Mouse (Mus musculus) heart, postnatal 0 days (tissue): ENCODE results near the gene Acad9.

Experiments
- CTCF ChIP-seq: IDR thresholded peaks from 2 replicates; pipeline ENCODE4 v1.5.1; 2016; ENCODE audit warnings: antibody characterized with exemption, control low read depth, low read depth
- EP300 ChIP-seq: IDR thresholded peaks from 2 replicates; pipeline ENCODE4 v1.6.1; 2016; ENCODE audit warnings: antibody characterized with exemption, low read depth

DNA sequence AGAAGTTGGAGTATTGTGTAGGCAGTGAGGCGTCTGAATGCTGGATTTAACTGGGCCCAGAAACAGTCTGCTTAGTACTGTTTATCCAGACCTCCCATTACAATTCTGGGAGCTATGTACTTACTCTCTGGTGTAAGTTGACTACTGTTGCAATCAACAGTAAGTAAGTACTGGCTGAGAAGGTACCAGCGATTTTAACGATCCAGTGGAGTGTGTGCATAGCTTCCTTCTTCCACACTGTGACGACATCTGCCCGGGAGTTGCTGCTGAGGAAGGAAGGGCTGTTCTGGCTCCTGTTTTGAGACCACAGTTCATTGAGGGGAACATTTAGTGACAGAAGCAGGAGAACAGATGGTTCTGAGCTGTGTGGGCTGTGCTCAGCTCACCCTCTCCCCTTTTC lies 5.3 kb downstream of the Acad9 start:
- TF ChIP-seq EP300 (no peak), CTCF (no peak)
